8 mouse cellular contexts compared by ENCODE assay signal in the genomic region with DNA sequence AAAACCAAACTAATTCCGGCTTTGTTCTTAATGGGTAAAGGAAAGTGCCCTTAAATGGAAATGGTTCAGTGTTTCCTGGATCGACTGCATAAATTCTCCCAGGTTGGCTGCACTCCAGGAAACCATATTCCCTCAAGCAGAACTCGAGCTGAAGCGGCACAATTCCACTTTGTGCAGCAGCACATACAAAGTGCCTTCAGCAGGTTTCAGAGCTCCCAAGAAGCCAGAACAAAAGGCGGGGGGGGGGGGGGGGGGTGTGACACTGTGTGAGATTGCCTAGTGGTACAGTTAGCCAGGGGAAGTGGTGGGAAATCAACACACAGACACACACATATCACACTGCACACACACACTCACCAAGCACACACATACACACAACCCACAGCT. TPM values are rescaled to one million over a fixed set of nuclear protein-coding genes. Genes with fewer than 3 reads are reported as not detected.
DNase-seq lines count a peak whose midpoint lies in the region; ATAC-seq and TF ChIP-seq lines count a peak whose summit lies in the region.

No protein-coding gene starts in this region.

- H3K4me2 ChIP-seq in embryonic facial prominence, embryonic 11.5 days (ENCODE audit: low read depth, low read length), result no peak overlapping the region
- peak overlapping the region; percentile 39 for H3K4me2 ChIP-seq in lung, embryonic 16.5 days (ENCODE audit: low read depth, low read length)
- H3K4me2 ChIP-seq in stomach, postnatal 0 days (replicated peaks; ENCODE audit: low read depth), result no peak overlapping the region

- no peak overlapping the region for H3K27ac ChIP-seq in embryonic facial prominence, embryonic 11.5 days (replicated peaks; ENCODE audit: low read depth, low read length)
- H3K27ac ChIP-seq in embryonic facial prominence, embryonic 10.5 days (replicated peaks), result no peak overlapping the region
- peak overlapping the region; percentile 43 for H3K27ac ChIP-seq in lung, embryonic 16.5 days (ENCODE audit: low read length)
- peak overlapping the region; percentile 63 for H3K27ac ChIP-seq in stomach, postnatal 0 days (replicated peaks)

- no peak overlapping the region for H3K9ac ChIP-seq in embryonic facial prominence, embryonic 11.5 days (replicated peaks; ENCODE audit: low read length)
- H3K9ac ChIP-seq in lung, embryonic 16.5 days (ENCODE audit: low read length), result peak overlapping the region; percentile 29; the same call in 1 of the 2 replicates
- H3K9ac ChIP-seq in stomach, postnatal 0 days (ENCODE audit: low read length), result no peak overlapping the region

- DNase-seq in embryonic facial prominence, embryonic 11.5 days (ENCODE audit: low spot score), result peak; percentile 53
- no peak for DNase-seq in embryonic facial prominence, embryonic 10.5 days (ENCODE audit: low spot score)
- DNase-seq in Muller cell, postnatal 12 days (ENCODE audit: inconsistent ontology term), result peak; percentile 64
- peak; percentile 64 for DNase-seq in gastrocnemius, postnatal 10 days
- DNase-seq in kidney, adult 18-20 months, result peak; percentile 80
- peak; percentile 58 for DNase-seq in stomach, postnatal 0 days (ENCODE audit: low spot score)
- DNase-seq in c-Kit-positive CD71-positive TER-119-positive erythroid progenitor cells, embryonic 14.5 days (ENCODE audit: low spot score), result no peak

- WGBS in embryonic facial prominence, embryonic 11.5 days, result 23% methylated on average over 5 of the region's 5 CpGs
- 30% methylated on average over 5 of the region's 5 CpGs for WGBS in embryonic facial prominence, embryonic 10.5 days
- WGBS in lung, embryonic 16.5 days, result 8% methylated on average over 5 of the region's 5 CpGs
- 22% methylated on average over 5 of the region's 5 CpGs for WGBS in stomach, postnatal 0 days

- TF ChIP-seq EP300 in stomach, postnatal 0 days (optimal IDR thresholded peaks at IDR 0.05), result no peak

- H3K27me3 ChIP-seq in embryonic facial prominence, embryonic 11.5 days (ENCODE audit: control insufficient read depth, insufficient read depth, low read length), result no peaks in the 10 kb centered on the region
- H3K27me3 ChIP-seq in embryonic facial prominence, embryonic 10.5 days (replicated peaks; ENCODE audit: low read depth, poor library complexity, severe bottlenecking), result peaks cover 22% of the 10 kb centered on the region
- H3K27me3 ChIP-seq in lung, embryonic 16.5 days (ENCODE audit: control insufficient read depth, insufficient read depth, low read depth, low read length), result no peaks in the 10 kb centered on the region
- H3K27me3 ChIP-seq in stomach, postnatal 0 days (ENCODE audit: control insufficient read depth, insufficient read depth, low read length), result no peaks in the 10 kb centered on the region; the same call in 1 of the 2 replicates

- H3K4me3 ChIP-seq in embryonic facial prominence, embryonic 11.5 days (ENCODE audit: low read depth, low read length), result no peak overlapping the region
- no peak overlapping the region for H3K4me3 ChIP-seq in embryonic facial prominence, embryonic 10.5 days
- no peak overlapping the region for H3K4me3 ChIP-seq in lung, embryonic 16.5 days (ENCODE audit: low read length)
- no peak overlapping the region for H3K4me3 ChIP-seq in stomach, postnatal 0 days (ENCODE audit: low read depth, low read length)

- no peak for ATAC-seq in embryonic facial prominence, embryonic 11.5 days (replicated peaks; ENCODE audit: insufficient number of reproducible peaks, low FRiP score, low TSS enrichment, low read depth)
- ATAC-seq in lung, embryonic 16.5 days (ENCODE audit: low read depth), result peak; percentile 80
- peak; percentile 19; the same call in 1 of the 2 replicates for ATAC-seq in stomach, postnatal 0 days (ENCODE audit: low FRiP score, low TSS enrichment)

- TF ChIP-seq CTCF in stomach, postnatal 0 days (IDR thresholded peaks at IDR 0.05; ENCODE audit: low read depth), result no peak

- H3K4me1 ChIP-seq in embryonic facial prominence, embryonic 11.5 days (ENCODE audit: control insufficient read depth, insufficient read depth, low read length), result no peaks in the 10 kb centered on the region
- H3K4me1 ChIP-seq in embryonic facial prominence, embryonic 10.5 days, result peaks cover 11% of the 10 kb centered on the region; the same call in 1 of the 2 replicates
- H3K4me1 ChIP-seq in lung, embryonic 16.5 days (replicated peaks; ENCODE audit: control insufficient read depth, insufficient read depth, low read length), result peaks cover 13% of the 10 kb centered on the region
- H3K4me1 ChIP-seq in stomach, postnatal 0 days (replicated peaks; ENCODE audit: control insufficient read depth, insufficient read depth), result 0 out of 2 replicates have a peak, but pooled peaks cover 4% of the 10 kb centered on the region

- H3K36me3 ChIP-seq in embryonic facial prominence, embryonic 11.5 days (replicated peaks; ENCODE audit: control insufficient read depth, insufficient read depth, low read depth, low read length), result no peaks in the 10 kb centered on the region
- no peaks in the 10 kb centered on the region for H3K36me3 ChIP-seq in embryonic facial prominence, embryonic 10.5 days (replicated peaks)
- no peaks in the 10 kb centered on the region for H3K36me3 ChIP-seq in lung, embryonic 16.5 days (ENCODE audit: control insufficient read depth, insufficient read depth, low read length)
- no peaks in the 10 kb centered on the region for H3K36me3 ChIP-seq in stomach, postnatal 0 days (ENCODE audit: control insufficient read depth, insufficient read depth, low read length)

- H3K9me3 ChIP-seq in embryonic facial prominence, embryonic 11.5 days (replicated peaks; ENCODE audit: control insufficient read depth, low read length), result no peaks in the 10 kb centered on the region
- H3K9me3 ChIP-seq in embryonic facial prominence, embryonic 10.5 days, result no peaks in the 10 kb centered on the region
- no peaks in the 10 kb centered on the region for H3K9me3 ChIP-seq in lung, embryonic 16.5 days (ENCODE audit: control insufficient read depth, low read length)
- no peaks in the 10 kb centered on the region for H3K9me3 ChIP-seq in stomach, postnatal 0 days (ENCODE audit: control insufficient read depth, low read length)

RNA-seq across cellular contexts. Expression of gene Lamc2, which starts 5.7 kb away (rescaled TPM):
- 4.0 and 4.6 TPM in 2 replicates for polyA plus RNA-seq in embryonic facial prominence, embryonic 11.5 days (2014; fragmentation: Nextera tagmentation; extraction: Ambion mirVana)
- 6.2 and 6.6 TPM in 2 replicates for polyA plus RNA-seq in embryonic facial prominence, embryonic 10.5 days (2016; fragmentation: Nextera tagmentation; extraction: Ambion mirVana)
- 1 to 10 TPM; 2.6 to 4.6 TPM for total RNA-seq in gastrocnemius, postnatal 10 days (2021)
- polyA plus RNA-seq in lung, embryonic 16.5 days (2015; fragmentation: Nextera tagmentation; extraction: Ambion mirVana), result 71.8 and 76.1 TPM in 2 replicates
- polyA plus RNA-seq in stomach, postnatal 0 days (2015; fragmentation: Nextera tagmentation; extraction: Ambion mirVana), result 17.6 and 18.2 TPM in 2 replicates

Comparison
In these comparisons a context has a peak if more than half of its experiments do, and no peak if none do; other contexts are left out.
1. DNase-seq: peak in embryonic facial prominence, embryonic 11.5 days (single experiment), Muller cell, postnatal 12 days (single experiment), gastrocnemius, postnatal 10 days (single experiment), kidney, adult 18-20 months (single experiment) and stomach, postnatal 0 days (single experiment); none in embryonic facial prominence, embryonic 10.5 days (single experiment) and c-Kit-positive CD71-positive TER-119-positive erythroid progenitor cells, embryonic 14.5 days (single experiment).
2. H3K27ac ChIP-seq: peak in lung, embryonic 16.5 days (single experiment) and stomach, postnatal 0 days (single experiment); none in embryonic facial prominence, embryonic 11.5 days (single experiment) and embryonic facial prominence, embryonic 10.5 days (single experiment).